Mouse (Mus musculus): ENCODE measurements around the gene Apoa2. TPM values are rescaled to one million over a fixed set of nuclear protein-coding genes. Genes with fewer than 3 reads are reported as not detected.

Gene Apoa2
- polyA plus RNA-seq (2017; shearing (Covaris generic)): under 1 TPM in 1 of 2 experiments, not detected in 1; 0.75 TPM

DNA sequence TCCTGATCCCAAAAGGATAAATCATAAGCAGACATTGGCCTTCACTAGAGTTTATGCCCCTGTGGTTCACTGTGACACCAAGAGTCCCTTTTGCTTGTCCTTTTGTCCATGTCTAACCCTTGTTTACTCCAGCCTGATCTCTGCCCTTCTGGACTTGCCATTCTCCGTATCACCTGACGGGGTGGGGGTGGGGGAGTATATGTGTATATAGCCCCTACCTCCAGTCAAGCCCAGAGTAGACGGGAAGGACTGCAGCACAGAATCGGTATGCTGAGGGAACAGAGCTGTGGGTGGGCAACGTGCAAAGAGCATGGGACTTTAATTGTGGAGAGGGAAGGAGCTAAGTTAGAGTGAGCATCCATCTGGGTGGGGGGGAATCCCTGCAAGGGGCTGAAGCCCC lies at the start of gene Apoa2:
Apoa2 (plus strand) TSS at position 198 of the 400 bp plus-strand sequence.
- ATAC-seq: no peak

DNA sequence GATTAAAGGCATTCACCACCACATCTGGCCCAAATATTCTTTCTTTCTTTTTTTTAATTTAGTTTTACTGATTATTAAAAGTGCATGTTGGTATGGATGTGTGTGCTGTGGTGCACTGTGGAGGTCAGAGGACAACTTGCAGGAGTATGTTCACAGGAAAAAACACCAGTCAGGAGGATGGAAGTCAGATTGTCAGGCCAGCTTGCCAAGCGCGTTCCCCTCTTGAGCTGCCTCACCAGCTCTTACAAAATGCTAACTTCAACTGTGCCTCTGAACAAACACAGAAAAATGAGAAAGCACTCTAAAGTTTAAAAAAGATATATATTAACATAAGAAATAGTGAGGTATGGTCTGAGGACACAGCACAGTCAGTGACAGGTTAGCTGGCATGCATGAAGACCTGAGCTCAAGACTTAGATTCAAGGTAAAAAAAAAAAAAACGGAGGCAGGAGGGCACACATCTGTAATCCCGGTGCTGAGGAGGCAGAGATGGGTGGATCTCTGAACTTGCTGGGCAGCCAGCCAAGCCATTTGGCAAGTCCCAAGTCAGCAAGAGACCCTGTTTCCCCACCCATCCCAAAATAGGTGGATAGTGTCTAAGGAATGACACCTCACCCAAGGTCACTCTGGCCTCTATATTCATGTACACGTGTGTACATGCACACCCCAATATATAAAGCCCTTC lies 45.2 kb upstream of the Apoa2 start:
- ATAC-seq: no peak

DNA sequence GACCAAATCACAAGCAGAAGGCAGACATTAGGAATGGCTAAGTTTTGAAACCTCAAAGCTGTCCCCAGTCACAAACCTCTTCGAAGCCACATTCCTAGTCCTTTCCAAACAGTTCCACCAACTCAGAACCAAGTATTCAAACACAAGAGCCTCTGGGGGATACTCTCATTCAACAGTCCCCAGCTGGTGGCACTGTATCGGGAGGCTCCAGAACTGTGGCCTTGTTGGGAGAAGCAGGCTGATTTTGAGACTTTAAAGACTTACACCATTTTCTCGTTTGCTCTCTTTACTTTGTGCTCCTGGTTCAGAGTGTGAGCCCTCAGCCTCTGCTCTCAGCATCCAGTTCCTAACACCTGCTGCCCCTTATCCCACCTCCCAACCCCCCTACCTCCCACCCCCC lies 41.8 kb upstream of the Apoa2 start:
- no peak for ATAC-seq

DNA sequence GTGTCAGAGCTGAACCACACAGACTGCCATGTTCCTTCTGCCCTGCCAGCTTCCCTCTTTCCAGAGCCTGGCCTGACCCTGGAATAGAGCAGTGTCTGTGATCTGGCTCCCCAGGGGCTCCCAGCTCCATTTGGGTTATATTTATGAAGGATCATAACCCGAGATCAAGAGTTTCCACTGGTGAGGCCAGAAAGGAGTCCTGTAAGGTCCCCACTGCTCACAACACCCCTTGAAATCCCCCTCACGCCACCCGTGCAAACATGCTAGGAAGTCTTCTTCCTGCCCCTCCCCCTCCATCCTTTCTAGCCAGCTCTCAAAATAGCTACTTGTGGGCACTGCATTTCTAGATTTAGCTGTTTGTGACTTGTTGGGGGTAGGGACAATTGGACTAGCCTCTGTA lies 41.2 kb upstream of the Apoa2 start:
- ATAC-seq: no peak

DNA sequence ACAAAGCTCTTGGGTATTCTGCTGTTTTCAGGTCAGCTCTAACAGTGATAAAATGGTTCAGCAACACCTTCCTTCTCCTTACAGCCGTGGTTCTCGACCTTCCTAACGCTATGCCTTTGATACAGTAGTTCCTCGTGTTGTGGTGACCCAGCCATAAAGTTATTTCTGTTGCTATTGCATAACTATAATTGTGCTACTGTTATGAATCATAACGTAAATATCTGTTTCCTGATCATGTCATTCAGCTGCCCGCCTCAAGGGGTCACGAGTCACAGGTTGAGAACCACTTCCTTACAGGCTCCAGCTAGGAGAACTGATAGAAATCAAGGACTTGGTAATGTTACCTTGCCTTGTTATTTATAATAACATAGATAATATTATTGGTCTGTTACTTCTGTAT lies 40.5 kb upstream of the Apoa2 start:
- ATAC-seq: peak; percentile 96

DNA sequence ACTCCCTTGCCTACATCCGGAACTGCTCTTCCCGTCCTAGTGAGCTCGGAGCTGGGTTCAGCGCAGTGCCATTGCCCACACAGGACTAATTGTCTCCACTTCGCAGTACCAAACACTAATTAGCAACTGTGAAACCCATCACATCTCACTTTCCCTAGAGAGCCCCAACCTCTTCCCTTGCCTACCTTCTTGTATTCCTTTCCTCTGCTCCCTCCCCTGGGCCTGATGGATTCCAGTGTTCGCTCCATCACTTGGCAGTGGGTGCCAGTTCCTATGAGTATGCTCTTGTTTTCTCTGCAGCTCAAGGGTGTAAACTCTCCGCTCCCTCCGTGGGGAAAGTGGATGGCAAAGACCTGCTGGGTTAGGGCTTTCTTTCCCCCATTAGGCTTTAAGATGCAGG lies 39.2 kb upstream of the Apoa2 start:
- no peak for ATAC-seq

DNA sequence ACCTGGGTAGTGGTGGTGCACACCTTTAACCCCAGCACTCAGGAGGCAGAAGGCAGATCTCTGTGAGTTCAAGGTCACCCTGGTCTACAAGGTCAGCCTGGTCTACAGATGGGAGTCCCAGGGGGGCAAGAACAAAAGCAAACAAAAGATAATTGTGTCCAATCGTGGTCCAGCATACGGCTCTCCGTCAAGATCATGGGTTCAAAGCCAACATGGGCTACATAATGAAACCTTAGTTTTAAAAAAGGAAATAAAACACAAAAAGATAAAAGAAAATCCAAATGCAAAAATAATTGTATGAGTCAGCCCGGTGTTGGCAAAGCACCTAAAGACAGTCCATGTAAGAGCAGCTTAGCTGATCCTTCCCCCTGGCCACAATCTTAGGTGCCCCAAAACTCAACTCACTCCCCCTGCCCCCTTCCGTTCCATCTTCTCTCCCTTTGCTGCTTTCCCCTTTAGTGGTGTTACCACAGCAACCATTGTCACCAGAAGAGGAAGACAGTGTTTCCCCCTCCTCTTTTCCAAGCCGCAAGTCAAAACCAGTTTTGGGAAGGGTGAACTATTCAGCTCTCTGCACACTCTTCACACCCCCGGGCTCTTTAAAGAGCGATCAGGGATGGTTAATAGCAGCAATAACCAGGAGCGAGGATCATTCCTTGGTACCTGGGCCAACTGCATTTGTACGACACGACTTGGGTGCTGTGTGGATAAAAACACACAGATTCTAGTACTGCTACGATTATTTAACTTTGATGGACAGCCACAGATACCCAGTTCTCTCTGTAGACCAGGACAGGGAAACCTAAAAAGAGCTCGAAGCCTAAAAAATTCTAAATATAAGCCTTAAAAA lies 36.8 kb upstream of the Apoa2 start:
- ATAC-seq: no peak

DNA sequence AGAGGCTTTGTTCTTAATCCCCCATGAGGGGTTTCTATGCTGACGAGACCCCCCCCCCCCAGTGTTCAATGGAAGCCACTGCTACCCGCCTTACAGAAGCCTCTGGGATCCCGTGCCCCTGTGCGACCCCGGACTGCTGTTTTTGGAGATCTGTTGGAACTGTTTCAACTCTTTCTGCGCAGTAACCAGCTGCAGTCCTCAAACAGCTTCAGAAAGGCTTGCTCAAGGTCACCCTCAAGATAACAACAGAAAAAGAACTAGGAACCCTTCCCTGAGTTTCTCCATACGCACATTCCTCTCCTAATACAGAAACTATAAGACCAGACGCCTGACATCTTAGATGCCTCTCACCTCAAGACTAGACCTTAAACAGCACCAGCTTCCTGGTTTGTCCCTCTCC lies 35.8 kb upstream of the Apoa2 start:
- no peak for ATAC-seq

DNA sequence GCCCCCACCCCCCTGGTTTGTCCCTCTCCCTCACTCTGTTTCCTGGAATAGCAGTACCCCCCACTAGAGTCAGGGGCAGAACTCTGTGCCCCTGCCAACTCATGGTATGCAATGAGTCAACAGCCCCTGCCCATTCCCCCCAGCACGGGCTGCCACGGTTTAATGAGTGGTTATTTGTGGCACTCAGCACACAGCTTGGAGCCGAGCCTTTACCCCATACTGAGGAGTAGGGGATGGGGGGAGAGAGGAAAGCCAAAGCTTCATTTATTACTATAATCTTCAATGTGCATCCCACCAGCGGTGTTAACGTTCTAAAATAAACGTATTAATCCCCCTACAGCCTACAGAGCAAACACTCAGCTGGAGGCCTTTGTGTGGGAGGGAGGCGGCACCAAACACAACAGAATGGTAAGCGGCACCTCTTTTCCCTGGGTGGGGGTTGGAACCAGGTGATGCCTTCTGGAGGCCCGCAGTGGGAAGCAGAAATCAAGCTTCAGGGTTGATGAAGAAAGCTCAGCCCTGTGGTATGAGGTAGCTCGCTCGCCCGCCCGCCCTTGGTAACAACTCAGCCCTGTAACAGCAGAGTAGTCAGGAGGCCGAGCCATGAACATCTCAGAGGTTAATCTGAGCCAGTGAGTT lies 35.3 kb upstream of the Apoa2 start:
- no peak for ATAC-seq

DNA sequence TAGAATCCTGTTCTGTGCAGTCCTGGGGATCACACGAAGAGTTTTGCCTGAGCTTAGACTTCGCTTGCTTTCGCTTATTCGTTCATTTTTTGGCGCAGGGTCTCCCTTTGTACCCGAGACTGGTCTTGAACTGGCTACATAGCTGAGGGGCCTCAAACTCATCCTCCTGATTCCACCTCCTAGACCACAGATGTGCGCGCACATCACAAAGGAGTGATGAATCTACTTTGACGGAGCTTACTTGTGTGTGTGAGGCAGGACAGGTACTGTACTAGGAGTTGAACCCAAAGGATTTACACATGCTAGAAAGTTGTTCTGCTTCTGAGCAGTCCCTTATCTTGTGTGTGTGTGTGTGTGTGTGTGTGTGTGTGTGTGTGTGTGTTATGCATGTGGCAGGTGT lies 34.0 kb upstream of the Apoa2 start:
- no peak for ATAC-seq

DNA sequence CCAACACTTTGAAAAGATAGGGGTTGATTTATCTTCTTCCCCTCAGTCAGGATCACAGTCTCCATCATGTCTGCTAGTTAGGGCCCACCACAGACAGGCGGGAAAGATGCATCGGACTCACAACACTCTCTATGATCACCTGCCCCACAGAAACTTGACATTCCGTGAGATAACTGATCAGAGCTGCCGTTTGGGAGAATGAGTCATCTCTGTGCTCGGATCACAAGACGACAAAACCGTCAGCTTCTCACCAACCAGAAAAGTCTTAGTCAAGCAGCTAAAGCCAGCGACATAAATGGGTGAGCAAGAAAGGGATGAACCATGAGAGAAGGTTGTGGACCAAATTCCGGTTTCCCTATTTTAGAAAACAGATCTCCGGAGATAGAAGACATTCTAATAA lies 32.6 kb upstream of the Apoa2 start:
- ATAC-seq: no peak

DNA sequence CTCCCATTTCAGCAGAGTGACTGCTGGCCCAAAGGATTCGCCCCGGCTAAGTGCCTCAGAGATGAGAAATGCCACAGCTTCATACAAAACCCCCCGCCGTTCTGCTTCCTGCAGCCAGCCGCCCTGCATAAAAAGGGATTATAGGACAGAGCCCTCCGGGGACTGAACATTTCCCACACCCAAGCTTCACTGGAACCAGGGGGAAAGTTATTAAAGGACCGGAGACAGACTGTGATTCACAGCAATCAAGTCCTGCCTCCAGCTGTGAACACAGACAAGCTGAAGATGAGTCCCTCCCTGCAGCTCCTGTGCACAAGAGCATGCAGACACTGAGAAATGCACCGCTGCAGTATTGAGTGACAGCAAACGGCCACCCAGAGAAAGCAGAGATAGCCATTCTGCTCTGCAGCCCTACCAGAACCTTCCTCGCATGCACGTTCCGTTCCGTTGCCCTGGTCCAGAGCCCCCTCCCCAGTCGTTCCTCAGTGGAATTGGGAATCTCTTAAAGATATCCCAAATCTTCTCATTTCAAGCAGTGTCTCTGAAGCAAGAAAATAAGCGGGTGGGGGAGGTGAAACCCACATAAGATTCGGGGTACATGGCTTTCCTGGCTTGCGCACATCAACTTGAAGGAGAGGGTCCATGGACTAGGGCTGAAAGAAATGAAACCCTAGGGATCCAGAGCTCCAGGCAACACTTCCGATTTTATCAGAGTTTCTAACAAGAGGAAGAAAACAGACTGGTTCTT lies 31.6 kb upstream of the Apoa2 start:
- no peak for ATAC-seq

DNA sequence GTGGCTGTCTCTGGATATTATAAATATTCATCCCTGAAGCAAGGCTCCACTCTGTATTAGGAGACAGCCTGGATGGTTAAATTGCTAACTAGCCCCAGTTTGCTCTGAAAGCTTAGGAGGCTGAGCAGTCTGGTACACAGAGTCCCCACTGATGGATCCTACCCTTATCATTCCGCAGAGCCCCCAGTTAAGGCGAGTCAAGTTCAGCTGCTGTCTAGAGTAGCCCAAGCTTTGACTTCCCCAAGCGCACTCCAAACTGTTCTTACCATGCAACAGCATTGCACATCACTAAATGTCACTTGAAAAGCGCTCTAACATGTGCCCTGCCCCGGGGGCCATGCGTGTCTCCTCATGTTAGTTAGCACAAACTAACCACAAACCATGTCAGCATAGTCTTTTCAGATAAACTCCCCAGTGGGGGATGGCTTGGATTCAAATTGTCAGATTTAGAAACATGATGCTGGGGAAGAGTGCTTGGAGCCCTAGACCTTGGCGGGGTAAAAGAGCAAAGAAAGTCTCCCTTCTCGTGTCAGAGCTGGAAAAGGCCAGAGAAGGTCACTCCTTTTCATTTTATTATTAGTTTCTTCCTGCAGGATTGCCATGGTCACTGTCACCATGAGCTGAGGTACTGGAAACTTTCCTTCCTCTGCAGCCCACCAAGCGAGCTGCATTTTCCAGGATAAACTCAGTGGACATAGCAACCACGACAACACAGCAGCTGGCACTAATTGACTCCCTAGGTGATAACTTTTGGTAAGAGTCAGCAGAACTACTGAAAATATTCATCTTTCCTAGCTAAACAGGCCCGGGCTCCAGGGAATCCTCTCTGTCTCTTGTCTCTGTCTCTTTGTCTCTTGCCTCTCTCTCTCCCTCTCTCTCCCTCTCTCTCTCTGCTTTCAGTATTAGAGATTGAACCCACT lies 30.7 kb upstream of the Apoa2 start:
- ATAC-seq: no peak

DNA sequence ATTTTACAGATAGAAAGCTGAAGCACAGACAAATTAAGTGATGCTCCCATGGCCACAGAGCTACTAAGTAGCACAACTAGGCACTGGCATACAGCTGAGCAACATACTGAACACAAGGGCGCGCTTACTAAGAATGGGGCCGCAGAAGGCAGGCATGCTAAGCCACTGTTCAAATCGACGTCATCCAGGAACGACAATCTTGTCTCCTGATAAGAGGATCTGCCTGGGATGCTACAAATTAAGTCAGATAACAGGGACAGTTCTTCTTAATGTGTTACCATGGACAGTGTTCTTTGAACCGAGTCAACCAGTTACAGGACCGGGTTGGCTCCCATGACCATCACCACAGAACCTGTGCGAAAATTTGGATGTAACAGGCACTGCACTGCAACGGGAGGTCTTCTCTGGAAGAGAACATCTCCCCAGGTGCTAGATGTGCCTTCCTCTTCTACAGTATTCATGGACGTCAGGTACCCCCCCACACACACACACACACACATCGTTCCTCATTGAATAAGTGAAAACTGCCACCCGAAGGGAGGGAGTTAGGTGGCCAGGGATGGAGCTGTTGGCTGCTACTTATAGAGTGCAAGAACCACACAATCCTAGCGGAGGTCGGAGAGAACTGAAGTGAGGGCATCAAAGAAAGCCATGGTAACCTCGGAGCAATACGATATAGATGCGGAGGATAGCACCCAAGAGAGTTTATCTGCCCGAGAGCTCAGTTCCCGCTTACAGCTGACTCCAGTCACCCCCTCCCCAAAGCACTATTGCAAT lies 29.6 kb upstream of the Apoa2 start:
- ATAC-seq: no peak

DNA sequence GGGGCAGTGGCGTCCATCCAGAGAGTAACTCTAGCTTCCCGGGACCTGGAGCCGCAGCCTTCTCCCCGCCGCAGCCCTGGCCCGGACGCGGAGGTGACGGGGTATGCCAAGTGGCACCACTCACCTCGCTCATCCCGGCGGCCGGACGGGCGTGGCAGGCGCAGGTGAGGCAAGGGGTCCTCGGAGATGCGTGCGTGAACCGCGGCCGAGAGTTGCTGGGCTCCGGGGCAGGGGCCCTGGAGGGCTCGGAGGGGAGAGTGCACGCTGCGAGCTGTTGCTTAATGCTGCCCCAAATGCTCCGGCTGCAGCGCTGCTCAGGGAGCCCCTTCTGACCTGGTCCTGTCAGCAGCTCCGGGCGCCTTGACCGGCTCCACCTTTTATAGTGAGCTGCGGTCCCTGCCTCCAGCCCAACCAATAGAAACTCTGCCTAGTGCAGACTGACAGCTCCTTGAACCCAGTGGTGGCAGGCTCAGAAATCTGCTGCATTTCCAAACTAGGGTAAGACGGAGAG lies 28.9 kb upstream of the Apoa2 start, which contains the start of gene Pcp4l1:
Pcp4l1 (minus strand) TSS at position 382 of the 511 bp plus-strand sequence.
- no peak for ATAC-seq

DNA sequence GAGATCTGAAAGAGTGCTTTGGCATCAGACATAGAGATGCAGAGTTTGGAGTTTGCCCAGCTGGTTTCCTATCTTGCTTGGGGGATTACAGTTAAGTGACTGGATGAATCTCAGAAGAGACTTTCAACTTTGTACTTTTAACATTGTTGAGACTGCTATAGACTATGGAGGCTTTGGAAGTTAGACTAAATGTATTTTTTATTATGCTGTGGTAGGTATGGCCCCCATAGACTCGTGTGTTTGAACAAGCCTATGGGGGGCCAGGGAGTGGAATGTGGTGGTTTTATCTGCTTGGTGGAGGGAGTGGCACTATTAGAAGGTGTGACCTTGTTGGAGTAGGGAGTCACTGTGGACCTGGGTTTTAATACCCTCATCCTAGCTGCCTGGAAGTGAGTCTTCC lies 25.3 kb upstream of the Apoa2 start:
- ATAC-seq: no peak

DNA sequence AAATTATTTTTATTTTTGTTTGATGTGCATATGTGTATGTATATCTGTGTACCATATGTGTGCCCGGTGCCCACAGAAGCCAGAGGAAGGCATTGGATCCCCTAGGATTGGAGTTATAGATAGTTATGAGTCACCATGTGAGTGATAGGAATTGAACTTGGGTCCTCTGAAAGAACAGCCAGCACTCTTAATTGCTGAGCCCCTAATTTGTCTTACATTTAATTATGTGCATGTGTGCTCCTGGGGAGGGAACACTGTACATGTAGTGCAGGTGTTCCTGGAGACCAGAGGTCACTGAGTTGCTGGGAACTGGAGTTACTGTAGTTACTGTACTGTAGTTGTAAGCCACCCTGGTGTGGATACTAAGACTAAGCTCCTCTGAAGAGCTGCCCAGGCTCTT lies 24.1 kb upstream of the Apoa2 start:
- no peak for ATAC-seq

DNA sequence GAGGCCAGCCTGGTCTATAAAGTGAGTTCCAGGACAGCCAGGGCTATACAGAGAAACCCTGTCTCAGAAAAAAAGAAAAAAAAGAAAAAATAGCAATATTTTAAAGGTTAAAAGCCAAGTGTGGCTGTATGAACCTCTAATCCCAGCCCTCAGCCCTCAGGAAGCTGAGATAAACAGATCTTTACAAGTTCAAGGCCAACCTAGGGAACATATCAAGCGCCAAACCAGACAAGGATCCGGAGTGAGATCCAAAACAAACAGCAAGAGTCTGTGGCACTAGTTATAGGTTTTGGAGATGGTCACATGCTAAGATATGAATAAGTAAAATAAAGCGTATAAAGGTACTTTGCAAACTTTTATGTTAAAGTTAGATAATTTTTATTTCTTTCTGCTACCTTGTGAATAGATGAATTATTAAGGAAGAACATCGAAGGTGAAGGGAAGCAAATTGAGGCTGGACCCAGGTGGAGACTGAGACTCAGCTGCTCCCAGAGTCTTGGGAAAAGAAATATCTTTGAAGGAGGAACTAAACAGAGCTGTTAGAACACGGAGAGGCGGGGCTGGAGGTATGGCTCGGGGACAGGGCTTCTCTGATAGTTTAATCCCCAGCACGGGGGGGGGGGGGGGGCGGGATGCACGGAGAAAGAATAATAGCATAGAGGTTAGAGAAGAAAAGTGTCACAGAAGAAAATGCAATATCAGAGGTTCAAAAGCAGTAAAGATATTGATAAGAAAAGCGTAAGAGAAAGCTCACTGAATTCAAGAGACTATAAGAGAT lies 21.2 kb upstream of the Apoa2 start:
- no peak for ATAC-seq

DNA sequence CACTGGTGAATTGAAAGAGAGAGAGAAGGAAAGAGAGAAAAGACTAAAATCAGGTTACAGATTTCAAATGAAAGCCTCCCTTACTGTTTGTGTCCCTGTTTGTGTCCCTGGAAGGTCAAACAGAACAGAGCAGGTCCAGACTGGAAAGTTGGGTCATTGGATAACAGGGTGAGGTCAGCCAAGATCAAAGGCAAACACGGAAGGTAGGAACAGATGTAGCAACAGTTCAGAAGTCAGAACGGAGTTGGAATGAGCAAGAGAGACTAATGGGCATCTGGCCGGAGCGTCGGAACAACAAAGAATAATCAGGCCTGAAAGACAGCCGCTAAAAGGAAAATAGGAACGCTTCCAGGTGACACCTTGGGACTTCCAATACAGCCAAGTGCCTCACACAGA lies 20.6 kb upstream of the Apoa2 start:
- ATAC-seq: no peak

All from CD4-positive, CD25-positive, alpha-beta regulatory T cell, adult 4 months (primary cell).